Mouse (Mus musculus): ENCODE results near the gene Parva. TPM values are rescaled to one million over a fixed set of nuclear protein-coding genes. Genes with fewer than 3 reads are reported as not detected.

The Parva gene
- polyA plus RNA-seq, 1 experiment from 2014 or later: 26.2 TPM

DNA sequence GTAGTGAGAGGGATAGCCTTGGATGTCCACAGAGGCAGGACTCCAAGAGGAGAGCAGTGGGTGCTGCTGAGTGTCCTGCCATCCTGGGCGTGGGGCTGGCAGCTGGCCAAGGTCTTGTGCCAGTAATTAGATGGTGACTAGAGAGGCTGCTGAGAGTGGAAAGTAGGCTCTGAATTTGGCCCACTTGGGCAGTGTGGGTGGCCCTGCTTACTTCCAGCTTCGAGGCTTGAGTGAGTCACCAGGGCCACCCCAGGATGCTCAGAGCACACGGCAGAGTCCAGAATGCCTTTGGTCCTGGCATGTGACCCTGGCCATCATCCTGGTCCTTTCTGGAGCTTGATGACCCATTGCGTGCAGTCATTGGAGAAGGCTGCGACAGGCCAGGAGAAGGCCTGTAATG lies 31.1 kb downstream of the Parva start:
- Histone ChIP-seq H3K4me3 (no peak overlapping the region), H3K4me1 (replicated peaks) (peaks cover 43% of the 10 kb centered on the region), H3K27me3 (no peaks in the 10 kb centered on the region), H3K9me3 (no peaks in the 10 kb centered on the region), H3K4me2 (no peak overlapping the region), H3K27ac (replicated peaks) (no peak overlapping the region), H3K36me3 (no peaks in the 10 kb centered on the region), H3K9ac (no peak overlapping the region)
- no peak for ATAC-seq (ENCODE audit: low read depth)
- WGBS: 62% methylated on average over 5 of the region's 5 CpGs

DNA sequence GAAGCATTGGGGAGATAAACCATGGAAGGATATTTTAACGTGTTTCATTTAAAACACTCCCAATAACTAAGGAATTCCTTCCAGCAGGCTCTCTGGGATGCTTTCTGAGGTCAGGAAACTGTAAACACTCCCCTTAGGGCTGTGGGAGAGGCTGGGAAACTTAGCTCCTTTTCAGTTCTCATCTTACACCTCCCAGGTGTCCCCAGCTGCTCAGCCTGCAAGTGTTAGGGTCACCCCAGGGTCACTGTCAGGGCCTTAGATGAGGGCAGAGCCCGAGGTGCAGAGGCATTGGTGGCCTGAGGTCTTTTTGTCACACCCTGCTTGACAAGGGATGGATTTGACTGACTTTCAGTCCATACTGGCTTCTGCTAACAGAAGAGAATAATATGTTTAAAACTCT lies 35.8 kb downstream of the Parva start:
- H3K9me3 ChIP-seq: no peaks in the 10 kb centered on the region
- H3K4me2 ChIP-seq: no peak overlapping the region
- H3K4me3 ChIP-seq: no peak overlapping the region
- H3K27me3 ChIP-seq: no peaks in the 10 kb centered on the region
- peaks cover 36% of the 10 kb centered on the region for H3K4me1 ChIP-seq (replicated peaks)
- WGBS: 5% methylated on average over 2 of the region's 2 CpGs
- no peaks in the 10 kb centered on the region for H3K36me3 ChIP-seq
- H3K27ac ChIP-seq (replicated peaks): no peak overlapping the region
- H3K9ac ChIP-seq: no peak overlapping the region
- ATAC-seq (ENCODE audit: low read depth): no peak

DNA sequence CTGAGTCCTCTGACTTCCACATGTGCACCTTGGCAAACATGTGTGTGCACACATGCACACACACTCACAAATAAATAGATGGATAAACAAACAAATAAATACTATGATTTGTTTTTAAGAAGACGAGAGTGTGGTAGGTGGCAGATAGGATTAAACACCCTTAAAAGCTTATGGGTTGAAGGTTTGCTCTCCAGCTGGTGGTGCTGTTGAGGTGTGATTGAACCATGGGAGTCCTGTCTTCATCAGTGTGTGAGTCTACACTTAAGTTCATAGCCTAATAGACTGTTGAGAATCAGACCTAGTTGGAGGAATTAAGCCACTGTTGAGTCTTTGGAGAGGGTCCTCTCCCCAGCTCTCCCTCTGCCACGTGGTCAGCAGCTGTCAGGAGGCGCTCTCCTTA lies 38.6 kb downstream of the Parva start:
- Histone ChIP-seq H3K4me1 (replicated peaks) (peaks cover 40% of the 10 kb centered on the region), H3K4me3 (no peak overlapping the region), H3K27ac (replicated peaks) (no peak overlapping the region), H3K4me2 (no peak overlapping the region), H3K27me3 (no peaks in the 10 kb centered on the region), H3K9me3 (no peaks in the 10 kb centered on the region), H3K9ac (no peak overlapping the region), H3K36me3 (no peaks in the 10 kb centered on the region)
- no peak for ATAC-seq (ENCODE audit: low read depth)
- 83% methylated on average over 3 of the region's 3 CpGs for WGBS

DNA sequence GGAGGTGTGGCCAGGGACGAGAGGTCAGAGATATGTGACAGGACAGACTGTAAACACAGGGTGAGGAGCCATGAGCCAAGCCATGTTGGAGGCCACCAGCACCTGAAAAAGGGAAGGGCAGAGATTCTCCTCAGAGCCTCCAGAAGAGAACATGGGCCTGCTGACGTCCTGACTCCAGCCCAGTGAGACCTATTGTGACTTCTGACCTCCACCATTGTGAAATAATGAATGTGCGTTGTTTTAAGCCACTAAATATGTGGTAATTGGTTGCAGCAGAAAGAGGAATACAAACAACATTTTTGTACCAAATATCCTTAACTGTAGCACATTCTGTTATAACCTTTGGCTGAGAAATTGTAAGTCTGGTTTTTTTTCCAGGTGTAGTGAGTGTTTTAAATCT lies 39.5 kb downstream of the Parva start:
- WGBS: 73% methylated on average over 3 of the region's 3 CpGs
- no peaks in the 10 kb centered on the region for H3K9me3 ChIP-seq
- no peaks in the 10 kb centered on the region for H3K27me3 ChIP-seq
- H3K4me3 ChIP-seq: no peak overlapping the region
- ATAC-seq (ENCODE audit: low read depth): no peak
- no peak overlapping the region for H3K27ac ChIP-seq (replicated peaks)
- no peak overlapping the region for H3K9ac ChIP-seq
- no peak overlapping the region for H3K4me2 ChIP-seq
- H3K4me1 ChIP-seq (replicated peaks): peaks cover 48% of the 10 kb centered on the region
- H3K36me3 ChIP-seq: no peaks in the 10 kb centered on the region

DNA sequence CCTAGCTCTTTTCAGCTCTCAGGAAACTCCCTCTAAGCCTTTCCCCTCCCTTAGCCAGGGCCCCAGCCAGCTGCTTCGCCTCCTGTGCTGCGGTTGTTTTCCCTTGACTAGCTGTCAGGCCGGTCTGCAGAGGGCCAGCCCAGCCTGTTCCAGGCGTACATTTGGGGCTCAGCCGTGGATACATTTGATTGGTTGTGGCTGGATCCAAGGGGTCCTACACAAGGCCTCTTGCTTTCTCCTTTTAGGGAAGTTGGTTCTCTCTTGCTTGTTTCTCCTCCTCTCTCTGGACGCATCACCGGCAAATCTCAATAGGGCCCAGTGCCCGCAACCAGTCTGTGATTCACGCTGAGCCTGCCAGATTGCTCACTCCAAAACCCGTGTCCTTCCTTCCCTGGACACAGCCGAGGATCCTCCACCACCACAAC lies 40.4 kb downstream of the Parva start:
- H3K36me3 ChIP-seq: no peaks in the 10 kb centered on the region
- 0 out of 2 replicates have a peak overlapping the region, but pooled peaks have one; percentile 34 for H3K9ac ChIP-seq
- no peak overlapping the region for H3K4me3 ChIP-seq
- no peak overlapping the region for H3K4me2 ChIP-seq
- no peaks in the 10 kb centered on the region for H3K27me3 ChIP-seq
- no peaks in the 10 kb centered on the region for H3K9me3 ChIP-seq
- no peak for ATAC-seq (ENCODE audit: low read depth)
- peak overlapping the region; percentile 35 for H3K27ac ChIP-seq (replicated peaks)
- peaks cover 51% of the 10 kb centered on the region for H3K4me1 ChIP-seq (replicated peaks)
- WGBS: 20% methylated on average over 11 of the region's 11 CpGs

DNA sequence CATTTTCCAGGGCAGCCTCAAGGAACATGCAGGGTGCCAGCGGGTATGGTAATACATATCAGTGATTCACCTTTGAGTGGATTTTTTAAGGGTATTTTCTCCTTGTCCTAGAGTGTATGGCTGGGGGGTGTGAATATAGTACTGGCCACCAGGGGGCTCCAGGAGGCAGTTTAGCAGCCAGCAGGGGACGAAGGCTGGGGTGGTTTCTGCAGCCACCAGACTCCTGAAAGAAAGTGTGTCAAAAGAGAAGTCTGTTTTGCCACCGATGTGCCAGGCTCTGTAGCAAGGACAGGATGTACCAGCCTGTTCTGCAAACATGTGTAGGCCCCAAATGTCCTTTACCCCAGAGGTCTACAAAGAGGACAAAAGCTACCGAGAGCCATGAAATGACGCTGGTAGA lies 42.5 kb downstream of the Parva start:
- 38% methylated on average over 5 of the region's 5 CpGs for WGBS
- Histone ChIP-seq H3K4me2 (no peak overlapping the region), H3K9me3 (no peaks in the 10 kb centered on the region), H3K4me1 (replicated peaks) (peaks cover 62% of the 10 kb centered on the region), H3K27ac (replicated peaks) (no peak overlapping the region), H3K9ac (no peak overlapping the region), H3K4me3 (no peak overlapping the region), H3K27me3 (no peaks in the 10 kb centered on the region), H3K36me3 (no peaks in the 10 kb centered on the region)
- peak; percentile 46; the same call in 1 of the 2 replicates for ATAC-seq (ENCODE audit: low read depth)

DNA sequence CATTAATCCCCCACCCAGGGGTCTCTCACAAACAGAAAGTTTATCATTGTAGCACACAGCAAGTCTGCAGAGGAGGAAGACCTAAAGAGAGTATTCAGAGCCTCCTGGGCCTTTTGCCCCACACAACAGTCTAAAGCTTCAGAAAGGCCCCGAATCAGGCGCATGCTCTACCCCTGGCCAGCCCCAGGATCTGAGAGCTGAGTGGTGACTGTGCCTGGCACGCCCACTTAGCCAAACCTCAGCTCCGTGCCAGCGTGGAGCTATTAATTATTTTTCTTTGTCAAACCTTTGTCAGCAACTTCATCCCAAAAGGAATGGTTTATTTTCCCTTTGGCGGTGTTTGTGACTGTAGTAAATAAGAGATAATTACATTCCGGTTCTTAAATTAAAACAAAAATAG lies 44.0 kb downstream of the Parva start:
- peaks cover 62% of the 10 kb centered on the region for H3K4me1 ChIP-seq (replicated peaks)
- 54% methylated on average over 7 of the region's 7 CpGs for WGBS
- H3K4me3 ChIP-seq: no peak overlapping the region
- no peak overlapping the region for H3K27ac ChIP-seq (replicated peaks)
- H3K9me3 ChIP-seq: no peaks in the 10 kb centered on the region
- H3K9ac ChIP-seq: no peak overlapping the region
- H3K36me3 ChIP-seq: no peaks in the 10 kb centered on the region
- no peak for ATAC-seq (ENCODE audit: low read depth)
- no peaks in the 10 kb centered on the region for H3K27me3 ChIP-seq
- no peak overlapping the region for H3K4me2 ChIP-seq

DNA sequence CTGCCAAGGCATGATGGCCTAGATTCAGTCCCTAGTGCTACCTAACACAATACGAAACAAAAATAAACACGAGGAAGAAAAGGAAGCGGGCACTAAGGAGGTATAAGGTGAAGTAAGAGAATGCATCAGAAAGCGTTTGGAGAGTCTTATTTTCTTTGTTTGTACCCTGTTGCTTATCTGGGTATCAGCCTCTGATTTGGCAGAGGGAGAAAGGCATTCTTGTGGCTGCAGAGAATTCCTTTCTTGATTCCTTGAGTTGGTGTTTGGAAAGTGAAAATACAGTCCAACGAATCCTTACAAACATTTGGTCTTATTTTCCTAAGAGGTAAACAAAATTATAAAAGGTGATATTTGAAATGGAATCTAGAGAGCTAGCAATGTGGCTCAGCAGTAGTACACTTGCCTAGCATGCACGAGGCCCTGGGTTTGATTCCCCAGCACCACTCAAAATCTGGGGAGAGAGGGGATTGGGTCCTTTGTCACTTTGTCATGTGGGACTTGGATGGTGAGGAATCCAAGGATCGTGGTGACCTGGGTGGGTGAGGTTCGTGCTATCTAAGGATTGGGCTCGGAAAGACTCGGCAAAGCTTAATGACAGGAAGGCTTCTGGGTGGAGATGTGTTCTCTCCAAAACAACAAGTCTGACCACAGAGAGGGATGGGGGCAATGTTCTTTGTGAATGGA lies 44.9 kb downstream of the Parva start:
- Histone ChIP-seq H3K4me2 (no peak overlapping the region), H3K4me3 (no peak overlapping the region), H3K27ac (replicated peaks) (no peak overlapping the region), H3K4me1 (replicated peaks) (peaks cover 61% of the 10 kb centered on the region), H3K9me3 (no peaks in the 10 kb centered on the region), H3K36me3 (no peaks in the 10 kb centered on the region), H3K27me3 (no peaks in the 10 kb centered on the region), H3K9ac (no peak overlapping the region)
- 85% methylated on average over 10 of the region's 10 CpGs for WGBS
- no peak for ATAC-seq (ENCODE audit: low read depth)

DNA sequence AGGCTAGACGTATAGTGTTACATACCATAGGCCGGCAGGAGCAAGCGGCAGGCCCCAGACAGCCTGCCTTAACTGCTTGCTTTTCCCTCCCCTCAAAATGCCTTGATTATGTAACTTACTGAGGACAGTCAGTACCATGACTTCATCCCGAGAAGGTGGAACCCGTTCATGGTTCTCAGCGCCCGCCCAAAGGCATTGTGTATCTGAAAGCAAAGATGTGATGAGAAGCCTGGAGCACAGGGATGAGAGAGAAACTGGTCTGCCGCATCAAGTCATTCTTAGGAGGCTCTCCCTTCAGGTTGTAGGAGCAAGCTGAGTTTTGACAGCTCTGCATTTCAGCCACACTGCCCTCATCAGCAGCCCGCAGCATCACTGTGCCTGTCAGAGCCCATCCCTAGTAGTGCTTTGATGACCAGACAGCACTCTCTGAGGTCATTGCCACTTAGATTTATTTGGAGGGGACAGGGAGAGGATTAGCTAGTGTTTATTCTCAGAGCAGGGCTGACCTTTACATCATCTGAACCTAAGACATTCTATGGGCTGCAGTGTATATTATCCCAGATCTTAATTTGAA lies 45.5 kb downstream of the Parva start:
- H3K36me3 ChIP-seq: no peaks in the 10 kb centered on the region
- no peak; the same call in 1 of the 2 replicates for ATAC-seq (ENCODE audit: low read depth)
- 65% methylated on average over 9 of the region's 9 CpGs for WGBS
- peaks cover 54% of the 10 kb centered on the region for H3K4me1 ChIP-seq (replicated peaks)
- H3K27ac ChIP-seq (replicated peaks): no peak overlapping the region
- no peak overlapping the region for H3K9ac ChIP-seq
- no peak overlapping the region for H3K4me2 ChIP-seq
- H3K4me3 ChIP-seq: no peak overlapping the region
- no peaks in the 10 kb centered on the region for H3K9me3 ChIP-seq
- H3K27me3 ChIP-seq: no peaks in the 10 kb centered on the region

DNA sequence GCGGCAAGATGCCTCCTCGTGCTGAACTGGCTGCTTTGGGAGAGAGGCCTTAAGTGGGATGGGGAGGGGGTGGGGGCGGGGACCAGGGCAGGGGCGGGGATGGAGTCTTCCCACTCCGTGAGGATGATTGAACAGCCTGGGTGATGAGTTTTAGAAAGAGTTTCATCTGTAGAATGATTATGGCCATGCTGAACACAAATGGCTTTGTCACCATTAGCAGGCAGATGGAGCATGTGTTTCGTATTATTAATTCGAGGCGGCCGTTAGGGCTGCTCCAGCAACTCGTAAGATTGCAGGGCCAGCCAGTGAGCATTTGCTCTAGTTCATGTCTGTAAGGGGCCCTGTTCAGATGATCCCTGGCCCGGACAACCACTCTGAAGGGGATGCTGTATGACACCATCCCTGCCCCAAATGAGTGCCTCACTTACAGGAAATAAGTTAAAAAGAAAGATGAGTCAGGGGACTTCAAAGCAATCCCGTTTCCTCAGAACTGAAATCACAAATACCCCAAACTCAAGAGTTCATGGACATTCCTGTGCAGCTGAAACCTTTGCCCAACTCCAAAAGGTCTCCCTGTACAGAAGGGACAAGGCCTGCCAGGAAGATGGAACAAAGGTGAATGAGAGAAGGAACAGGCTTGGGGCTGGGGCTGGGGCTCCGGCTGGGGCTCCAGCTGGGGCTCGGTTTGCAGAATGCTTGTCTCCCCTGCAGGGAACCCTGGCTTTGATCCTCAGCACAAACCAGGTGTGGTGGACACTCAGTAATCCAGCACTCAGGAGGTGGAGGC lies 46.5 kb downstream of the Parva start:
- peak; percentile 52; the same call in 1 of the 2 replicates for ATAC-seq (ENCODE audit: low read depth)
- Histone ChIP-seq H3K27ac (replicated peaks) (no peak overlapping the region; the same call in 1 of the 2 replicates), H3K9ac (no peak overlapping the region), H3K4me3 (no peak overlapping the region), H3K4me2 (no peak overlapping the region), H3K4me1 (replicated peaks) (peaks cover 49% of the 10 kb centered on the region), H3K9me3 (no peaks in the 10 kb centered on the region), H3K36me3 (no peaks in the 10 kb centered on the region), H3K27me3 (no peaks in the 10 kb centered on the region)
- 20% methylated on average over 14 of the region's 14 CpGs for WGBS

DNA sequence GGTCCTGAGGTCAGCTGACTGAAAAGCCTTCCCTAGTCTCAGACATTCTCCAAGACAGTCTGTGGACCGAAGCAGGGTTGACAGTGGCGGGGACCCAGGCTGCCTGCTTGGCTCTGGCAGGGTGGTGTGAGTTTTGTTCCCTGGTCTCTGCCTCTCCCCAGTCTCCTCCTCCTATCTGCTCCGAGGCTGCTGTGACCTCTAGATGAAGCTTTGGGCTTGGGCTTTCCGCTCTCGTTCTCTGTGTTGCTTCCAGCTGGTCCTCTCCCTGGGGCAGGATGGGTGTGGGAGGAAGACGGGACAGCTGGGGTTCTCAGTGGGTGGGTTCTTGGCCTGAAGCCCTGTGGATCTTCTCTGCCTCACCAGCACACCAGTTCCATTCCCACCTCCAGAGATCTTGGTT lies 51.8 kb downstream of the Parva start:
- Histone ChIP-seq H3K27me3 (no peaks in the 10 kb centered on the region), H3K4me2 (no peak overlapping the region), H3K9me3 (no peaks in the 10 kb centered on the region), H3K36me3 (no peaks in the 10 kb centered on the region), H3K27ac (replicated peaks) (no peak overlapping the region), H3K4me1 (replicated peaks) (peaks cover 29% of the 10 kb centered on the region), H3K9ac (no peak overlapping the region), H3K4me3 (no peak overlapping the region)
- WGBS: 57% methylated on average over 6 of the region's 6 CpGs
- ATAC-seq (ENCODE audit: low read depth): no peak

DNA sequence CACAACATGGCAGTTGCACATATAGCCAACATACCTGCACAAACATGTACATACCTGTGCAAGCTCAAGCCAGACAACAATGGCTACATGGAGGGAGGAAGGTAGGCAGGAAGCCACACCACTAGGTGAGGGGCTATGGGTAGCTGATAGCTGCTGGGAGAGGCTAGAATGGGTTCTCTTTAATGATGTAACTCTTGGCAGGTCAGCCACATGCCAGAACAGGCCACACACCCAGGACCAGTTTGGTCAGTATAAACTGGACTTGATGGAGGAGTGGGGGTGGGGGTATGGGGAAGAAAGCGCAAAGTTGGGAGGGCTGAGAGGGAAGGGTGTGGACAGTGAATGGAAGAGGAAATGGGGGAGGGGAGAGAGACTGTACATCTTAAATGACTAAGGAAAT lies 53.7 kb downstream of the Parva start:
- Histone ChIP-seq H3K4me2 (no peak overlapping the region), H3K36me3 (no peaks in the 10 kb centered on the region), H3K9ac (no peak overlapping the region), H3K9me3 (no peaks in the 10 kb centered on the region), H3K27ac (replicated peaks) (no peak overlapping the region), H3K27me3 (no peaks in the 10 kb centered on the region), H3K4me3 (no peak overlapping the region), H3K4me1 (replicated peaks) (peaks cover 25% of the 10 kb centered on the region)
- ATAC-seq (ENCODE audit: low read depth): no peak
- 84% methylated on average over 1 of the region's 1 CpGs for WGBS

Measured in neural tube, embryonic 13.5 days (tissue).